Mouse (Mus musculus) cerebellum, adult 2 months (tissue): ENCODE results near the gene Phlpp1. TPM values are rescaled to one million over a fixed set of nuclear protein-coding genes. Genes with fewer than 3 reads are reported as not detected.

Experiments used
- DNase-seq, 2 experiments: peaks; one replicate each; pipeline ENCODE4 v3.0.0; 2021
- H3K27ac ChIP-seq: fragments of 200-500 bp; 2 replicates; pipeline ENCODE4 v1.5.1; 2012; ENCODE audit warnings: low read length, control low read depth, inconsistent platforms; ENCODE audit not compliant: insufficient read depth
- H3K27me3 ChIP-seq: fragments of 200-500 bp; 2 replicates; pipeline ENCODE4 v1.6.1; 2012; ENCODE audit warnings: inconsistent platforms, mild to moderate bottlenecking, low read length, moderate library complexity; ENCODE audit not compliant: control insufficient read depth, insufficient read depth
- H3K4me1 ChIP-seq: fragments of 200-500 bp; 2 replicates; pipeline ENCODE4 v1.6.1; 2011; ENCODE audit warnings: low read length; ENCODE audit not compliant: control insufficient read depth, insufficient read depth
- H3K4me3 ChIP-seq: fragments of 200-500 bp; replicated peaks from 2 replicates; pipeline ENCODE3; 2011; ENCODE audit warnings: mild to moderate bottlenecking, low read depth, low read length, control low read depth; ENCODE audit not compliant: insufficient read depth
- CTCF ChIP-seq: fragments of 200-500 bp; IDR thresholded peaks from 2 replicates; pipeline ENCODE4 v1.5.1; 2011; ENCODE audit warnings: low read depth, mild to moderate bottlenecking, control low read depth, low read length, moderate library complexity, borderline replicate concordance; ENCODE audit not compliant: insufficient read depth
- POLR2A ChIP-seq: fragments of 200-500 bp; IDR thresholded peaks from 2 replicates; pipeline ENCODE4 v1.6.1; 2011; ENCODE audit warnings: low read length, control low read depth, borderline replicate concordance; ENCODE audit not compliant: insufficient read depth
- WGBS: fragments of 180-500 bp; shearing (Covaris S2); methylation state at CpG from one replicate; pipeline ENCODE4 v1.1.7; 2018; 5-methylcytosine and 5-hydroxymethylcytosine counted together
- polyA plus RNA-seq: library from polyadenylated mRNA; depleted of rRNA; stranded (reverse); fragments of >200 nt; gene quantifications from 2 replicates; pipeline ENCODE4 v1.2.3, GENCODE M21; 2012

The Phlpp1 gene
- polyA plus RNA-seq, 1 experiment, result 59.2 TPM

DNA sequence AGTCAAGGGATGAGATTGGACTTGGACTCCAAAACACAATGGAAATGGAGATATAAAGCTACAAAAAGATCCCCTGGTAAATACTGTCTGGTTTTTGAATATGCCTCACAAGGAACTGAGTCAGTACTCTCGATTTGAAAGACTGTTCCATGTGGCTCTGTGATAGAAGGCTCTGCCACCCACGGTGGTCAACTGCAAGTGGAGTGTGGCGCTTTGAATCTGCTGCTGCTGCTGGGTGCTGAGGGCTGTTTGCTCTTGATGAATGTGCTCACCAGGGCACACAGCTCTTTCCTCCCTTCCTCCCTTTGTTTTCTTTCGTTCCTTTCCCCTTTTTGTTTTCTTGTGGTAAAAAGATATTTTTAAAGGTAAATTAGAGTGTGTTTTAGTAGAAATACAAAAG is 97.8 kb downstream of the Phlpp1 start:
- no peaks in the 10 kb centered on the region for H3K27me3 ChIP-seq
- WGBS, result 54% methylated on average over 4 of the region's 4 CpGs
- no peak overlapping the region for H3K4me3 ChIP-seq
- DNase-seq, result no peak
- H3K4me1 ChIP-seq, result peaks cover 3% of the 10 kb centered on the region; the same call in 1 of the 2 replicates
- no peak overlapping the region for H3K27ac ChIP-seq
- no peak for TF ChIP-seq CTCF
- TF ChIP-seq POLR2A, result no peak

DNA sequence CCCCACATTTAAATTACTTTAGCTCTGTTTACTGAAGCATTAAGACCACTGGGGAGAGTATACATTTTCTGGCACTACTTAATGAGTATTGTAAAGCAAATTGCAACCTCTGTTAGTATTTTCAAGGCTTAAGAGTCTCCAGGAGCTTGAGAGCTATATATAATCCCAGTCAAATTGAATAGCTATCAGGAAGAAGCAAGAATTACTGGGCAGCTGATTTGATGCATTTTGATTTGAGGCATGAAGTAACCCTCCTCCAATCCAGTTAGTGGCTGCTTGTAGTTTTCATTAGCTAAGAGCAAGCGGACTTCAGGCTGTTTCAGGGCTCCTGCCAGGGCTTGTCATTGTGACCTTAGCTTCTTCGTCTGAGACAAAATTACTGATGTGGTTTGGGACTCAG is 101.4 kb downstream of the Phlpp1 start:
- DNase-seq, result no peak
- TF ChIP-seq POLR2A (no peak), CTCF (no peak)
- no peaks in the 10 kb centered on the region for H3K27me3 ChIP-seq
- no peak overlapping the region for H3K4me3 ChIP-seq
- peaks cover 6% of the 10 kb centered on the region for H3K4me1 ChIP-seq
- 62% methylated on average over 2 of the region's 2 CpGs for WGBS
- H3K27ac ChIP-seq, result no peak overlapping the region

DNA sequence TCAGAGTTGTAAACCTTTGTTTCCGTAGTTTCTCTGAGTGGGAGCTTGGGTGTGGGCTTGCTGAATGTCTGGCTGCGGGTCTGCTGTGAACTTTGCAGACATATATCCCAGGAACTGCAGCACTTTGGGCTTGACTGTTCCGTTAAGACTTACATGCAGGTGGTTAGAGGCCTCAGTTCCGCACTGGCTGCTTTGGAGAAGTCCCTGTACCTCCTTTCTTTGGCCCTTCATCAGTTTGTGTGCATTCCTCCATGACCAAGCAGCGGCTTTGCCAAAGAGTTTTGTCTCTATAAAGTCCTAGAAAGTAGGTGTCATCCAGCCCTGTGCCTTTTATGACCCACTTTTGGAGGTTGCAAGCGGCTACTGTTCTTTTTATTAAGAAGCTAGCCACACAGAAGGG is 102.2 kb downstream of the Phlpp1 start:
- Histone ChIP-seq H3K4me3 (no peak overlapping the region), H3K27ac (no peak overlapping the region), H3K27me3 (no peaks in the 10 kb centered on the region), H3K4me1 (peaks cover 6% of the 10 kb centered on the region)
- TF ChIP-seq CTCF (no peak), POLR2A (no peak)
- DNase-seq, result no peak
- 87% methylated on average over 6 of the region's 6 CpGs for WGBS

DNA sequence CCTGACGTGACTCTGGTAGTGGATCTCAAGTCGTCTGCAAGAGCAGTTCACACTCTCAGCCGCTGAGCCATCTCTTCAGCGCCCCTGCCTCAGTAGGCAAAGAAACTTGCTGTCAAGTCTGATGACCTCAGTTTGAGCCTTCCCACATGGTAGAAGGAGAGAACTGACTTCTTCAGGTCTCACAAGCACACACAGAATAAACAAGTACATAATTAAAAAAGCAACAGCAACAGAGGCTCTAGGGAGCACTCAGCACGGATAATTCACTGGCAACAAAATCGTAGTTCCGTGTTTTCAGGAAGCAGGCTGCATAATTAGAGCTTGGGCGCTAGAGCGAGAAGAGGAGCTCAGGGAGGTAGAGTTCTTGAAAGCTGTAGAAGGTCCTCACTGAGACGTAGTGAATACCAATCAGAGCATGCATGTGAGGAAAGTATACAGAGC is 103.0 kb downstream of the Phlpp1 start:
- Histone ChIP-seq H3K27me3 (no peaks in the 10 kb centered on the region), H3K27ac (no peak overlapping the region), H3K4me3 (no peak overlapping the region), H3K4me1 (peaks cover 10% of the 10 kb centered on the region)
- 38% methylated on average over 10 of the region's 10 CpGs for WGBS
- TF ChIP-seq CTCF (no peak), POLR2A (no peak)
- DNase-seq, result no peak

DNA sequence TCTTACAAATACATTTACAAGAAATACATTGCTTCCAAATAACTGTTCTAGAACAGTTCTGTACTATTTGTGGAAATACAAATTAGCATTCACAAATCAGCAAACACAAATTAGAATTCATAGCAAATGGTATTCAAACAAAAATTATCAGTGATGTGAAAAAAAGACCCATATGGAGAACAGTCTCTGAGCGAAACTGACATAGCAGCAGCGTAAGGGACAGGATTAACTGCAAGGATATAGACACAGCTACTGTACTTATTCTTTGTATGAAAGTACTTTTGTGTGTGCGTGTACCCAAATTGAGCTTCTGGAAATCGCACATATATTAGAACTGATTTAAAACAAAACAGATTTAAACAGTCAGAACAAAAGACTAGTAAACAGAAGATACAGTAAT is 103.6 kb downstream of the Phlpp1 start:
- no peak overlapping the region for H3K27ac ChIP-seq
- DNase-seq, result no peak
- no peak overlapping the region for H3K4me3 ChIP-seq
- TF ChIP-seq POLR2A (no peak), CTCF (no peak)
- WGBS, result 88% methylated on average over 4 of the region's 4 CpGs
- H3K4me1 ChIP-seq, result peaks cover 12% of the 10 kb centered on the region
- H3K27me3 ChIP-seq, result no peaks in the 10 kb centered on the region

DNA sequence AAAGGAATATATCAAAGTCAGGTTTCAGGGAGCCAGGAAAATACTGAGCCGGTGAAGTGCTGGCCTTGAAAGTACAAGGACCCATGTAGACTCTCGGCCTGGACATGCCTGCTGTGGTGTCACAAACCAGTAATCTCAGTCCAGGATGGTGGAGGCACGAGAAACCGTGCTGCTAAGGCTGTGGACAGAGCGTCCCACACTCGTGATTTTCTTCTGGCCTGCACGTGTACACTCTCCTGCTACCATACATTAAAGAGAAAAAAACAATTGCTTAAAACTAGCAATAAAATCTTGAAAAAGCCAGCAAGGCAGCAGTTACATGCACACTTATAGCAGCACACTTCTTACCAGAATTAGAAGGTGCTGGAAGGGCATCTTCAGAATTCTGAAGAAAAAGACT is 104.2 kb downstream of the Phlpp1 start:
- Histone ChIP-seq H3K27me3 (no peaks in the 10 kb centered on the region), H3K27ac (no peak overlapping the region), H3K4me3 (no peak overlapping the region), H3K4me1 (peaks cover 15% of the 10 kb centered on the region)
- 70% methylated on average over 7 of the region's 7 CpGs for WGBS
- TF ChIP-seq POLR2A, result no peak
- no peak for TF ChIP-seq CTCF
- DNase-seq, result no peak

DNA sequence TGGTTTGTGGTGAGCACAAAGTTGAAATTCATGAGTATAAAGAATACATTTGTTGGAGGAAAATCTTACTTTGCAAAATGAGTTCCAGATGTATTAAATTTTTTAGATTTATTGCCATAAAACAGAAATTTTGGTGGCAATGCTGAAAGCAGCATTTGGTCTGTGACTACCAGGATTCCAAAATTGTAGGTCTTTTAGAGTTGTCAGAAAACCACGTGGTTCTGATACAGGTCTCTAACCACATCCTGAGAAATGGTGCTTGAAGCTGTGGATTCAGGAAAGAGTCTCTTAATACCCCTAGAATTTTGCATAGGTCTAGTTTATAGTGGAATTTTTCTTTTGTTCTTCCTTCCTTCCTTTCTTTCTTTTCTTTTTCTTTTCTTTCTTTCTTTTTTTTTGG is 105.3 kb downstream of the Phlpp1 start:
- TF ChIP-seq POLR2A (no peak), CTCF (no peak)
- H3K27me3 ChIP-seq, result no peaks in the 10 kb centered on the region
- 38% methylated on average over 1 of the region's 1 CpGs for WGBS
- peaks cover 18% of the 10 kb centered on the region for H3K4me1 ChIP-seq
- no peak for DNase-seq
- H3K27ac ChIP-seq, result no peak overlapping the region
- H3K4me3 ChIP-seq, result no peak overlapping the region

DNA sequence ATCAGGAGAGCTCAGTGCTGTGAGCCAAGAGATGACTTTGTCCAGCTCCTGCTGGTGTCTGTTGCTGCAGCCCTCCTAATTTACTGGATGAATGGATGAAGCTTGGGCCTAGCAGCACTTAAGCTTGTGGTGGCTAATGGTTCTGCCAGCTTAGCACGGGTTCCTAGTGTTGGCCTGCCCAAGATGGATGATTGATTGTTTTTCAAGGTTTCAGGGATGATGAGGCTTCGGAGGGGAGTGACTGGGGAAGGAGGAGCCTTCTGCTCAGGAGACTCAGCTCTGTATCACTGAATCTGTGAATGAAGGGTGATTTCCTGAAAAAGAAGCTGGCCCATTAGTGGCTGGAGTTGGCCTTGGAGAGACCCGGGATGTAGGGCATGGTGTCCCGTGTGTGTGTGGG is 105.7 kb downstream of the Phlpp1 start:
- H3K27me3 ChIP-seq, result no peaks in the 10 kb centered on the region
- WGBS, result 40% methylated on average over 4 of the region's 4 CpGs
- TF ChIP-seq CTCF, result no peak
- TF ChIP-seq POLR2A, result no peak
- H3K4me3 ChIP-seq, result no peak overlapping the region
- no peak overlapping the region for H3K27ac ChIP-seq
- DNase-seq, result peak in 1 of 2 experiments; percentile 30
- H3K4me1 ChIP-seq, result peaks cover 18% of the 10 kb centered on the region
